Mouse (Mus musculus) neural tube, embryonic 11.5 days (tissue): ENCODE results near the gene Fnbp1l. TPM values are rescaled to one million over a fixed set of nuclear protein-coding genes. Genes with fewer than 3 reads are reported as not detected.

Experiments
- ATAC-seq: fragments of 200-750 bp; cut with Nextera tagmentation; 2 replicates; pipeline ENCODE4 v1.8.0; 2017; ENCODE audit warnings: moderate number of reproducible peaks, mild to moderate bottlenecking, moderate TSS enrichment, moderate library complexity; ENCODE audit not compliant: insufficient read depth, low FRiP score, low TSS enrichment
- DNase-seq: peaks from one replicate; pipeline ENCODE4 v3.0.0-alpha.2; 2015; ENCODE audit warnings: low spot score
- H3K27ac ChIP-seq: fragments of 300-500 bp; sonication (generic); 2 replicates; pipeline ENCODE4 v1.5.1; 2014; ENCODE audit warnings: low read depth, mild to moderate bottlenecking, low read length
- H3K27me3 ChIP-seq: fragments of 300-500 bp; sonication (generic); 2 replicates; pipeline ENCODE4 v1.6.1; 2014; ENCODE audit warnings: mild to moderate bottlenecking, low read length, mixed read lengths; ENCODE audit not compliant: control insufficient read depth, insufficient read depth
- H3K36me3 ChIP-seq: fragments of 300-500 bp; sonication (generic); 2 replicates; pipeline ENCODE4 v1.6.1; 2014; ENCODE audit warnings: mild to moderate bottlenecking, low read length, moderate library complexity, mixed read lengths; ENCODE audit not compliant: control insufficient read depth, insufficient read depth
- H3K4me1 ChIP-seq: fragments of 300-500 bp; sonication (generic); 2 replicates; pipeline ENCODE4 v1.6.1; 2014; ENCODE audit warnings: low read length, mixed read lengths; ENCODE audit not compliant: control insufficient read depth, insufficient read depth
- H3K4me2 ChIP-seq: fragments of 300-500 bp; sonication (generic); 2 replicates; pipeline ENCODE4 v1.6.1; 2014; ENCODE audit warnings: low read depth, mild to moderate bottlenecking, moderate library complexity
- H3K4me3 ChIP-seq: fragments of 300-500 bp; sonication (generic); 2 replicates; pipeline ENCODE4 v1.5.1; 2014; ENCODE audit warnings: low read depth, low read length
- H3K9ac ChIP-seq: fragments of 300-500 bp; sonication (generic); 2 replicates; pipeline ENCODE4 v1.6.1; 2014; ENCODE audit warnings: mild to moderate bottlenecking, low read length
- H3K9me3 ChIP-seq: fragments of 300-500 bp; sonication (generic); 2 replicates; pipeline ENCODE4 v1.6.1; 2016; ENCODE audit warnings: low read length; ENCODE audit not compliant: control insufficient read depth
- WGBS: fragments of 180-500 bp; shearing (Covaris S2); extraction: QIAGEN DNeasy Blood & Tissue Kit; methylation state at CpG from one replicate; pipeline ENCODE4 v1.1.7; 2014; 5-methylcytosine and 5-hydroxymethylcytosine counted together
- polyA plus RNA-seq: library from polyadenylated mRNA; unstranded; fragments of >200 nt; fragmentation: Nextera tagmentation; extraction: Ambion mirVana; gene quantifications from 2 replicates; pipeline ENCODE4 v1.2.1, GENCODE M21; 2014

Fnbp1l gene
- polyA plus RNA-seq, 1 experiment from 2014 or later = 85.2 TPM

DNA sequence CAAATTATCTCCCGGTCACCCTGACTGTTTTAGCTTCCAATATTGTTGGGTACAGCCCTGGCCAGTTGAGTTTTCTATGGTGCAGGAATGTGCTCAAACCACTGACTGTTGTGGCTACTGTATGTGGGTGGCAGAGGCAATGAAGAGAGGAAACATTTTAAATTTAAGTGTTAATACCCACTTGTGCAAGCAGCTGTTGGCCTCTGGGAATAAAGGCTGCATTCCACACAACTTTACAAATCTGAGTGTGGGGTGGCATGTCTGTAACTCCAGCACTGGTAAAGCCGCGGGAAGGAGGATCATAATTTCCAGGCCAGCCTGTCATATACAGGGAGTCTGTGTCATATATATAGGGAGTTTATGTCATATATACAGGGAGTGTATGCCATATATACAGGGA, 99.2 kb downstream of the Fnbp1l start:
- Histone ChIP-seq H3K4me3 (no peak overlapping the region), H3K4me2 (no peak overlapping the region), H3K27me3 (no peaks in the 10 kb centered on the region), H3K4me1 (peaks cover 16% of the 10 kb centered on the region; the same call in 1 of the 2 replicates), H3K36me3 (no peaks in the 10 kb centered on the region), H3K9me3 (no peaks in the 10 kb centered on the region), H3K9ac (no peak overlapping the region), H3K27ac (no peak overlapping the region)
- DNase-seq (no peak), ATAC-seq (no peak)
- WGBS = 74% methylated on average over 3 of the region's 3 CpGs

DNA sequence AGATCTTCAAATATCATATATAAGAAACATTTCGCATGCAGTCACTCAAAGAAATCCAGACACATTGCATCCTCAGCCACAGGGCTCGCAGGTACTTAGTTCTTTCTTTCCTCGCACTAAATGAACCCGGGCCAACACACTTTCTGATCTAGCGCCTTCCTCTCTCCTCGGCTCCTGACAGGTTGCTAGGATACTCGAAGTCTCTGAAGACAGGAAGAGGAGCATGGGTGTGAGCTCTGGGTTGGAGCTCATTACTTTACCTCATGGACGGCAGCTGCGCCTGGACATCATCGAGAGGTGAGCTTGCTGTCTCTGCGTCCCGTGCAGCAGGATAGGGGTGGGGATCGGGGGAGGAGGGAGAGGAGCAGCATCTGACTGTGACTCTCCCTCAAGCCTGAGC, 100.4 kb downstream of the Fnbp1l start:
- no peak overlapping the region for H3K9ac ChIP-seq
- no peak overlapping the region for H3K4me3 ChIP-seq
- no peaks in the 10 kb centered on the region for H3K36me3 ChIP-seq
- H3K4me2 ChIP-seq = no peak overlapping the region
- ATAC-seq (0 out of 2 replicates have a peak, but pooled peaks have one; percentile 11), DNase-seq (peak; percentile 31)
- 34% methylated on average over 13 of the region's 13 CpGs for WGBS
- H3K9me3 ChIP-seq = no peaks in the 10 kb centered on the region
- H3K27ac ChIP-seq = 0 out of 2 replicates have a peak overlapping the region, but pooled peaks have one; percentile 39
- H3K4me1 ChIP-seq = peaks cover 16% of the 10 kb centered on the region; the same call in 1 of the 2 replicates
- no peaks in the 10 kb centered on the region for H3K27me3 ChIP-seq

DNA sequence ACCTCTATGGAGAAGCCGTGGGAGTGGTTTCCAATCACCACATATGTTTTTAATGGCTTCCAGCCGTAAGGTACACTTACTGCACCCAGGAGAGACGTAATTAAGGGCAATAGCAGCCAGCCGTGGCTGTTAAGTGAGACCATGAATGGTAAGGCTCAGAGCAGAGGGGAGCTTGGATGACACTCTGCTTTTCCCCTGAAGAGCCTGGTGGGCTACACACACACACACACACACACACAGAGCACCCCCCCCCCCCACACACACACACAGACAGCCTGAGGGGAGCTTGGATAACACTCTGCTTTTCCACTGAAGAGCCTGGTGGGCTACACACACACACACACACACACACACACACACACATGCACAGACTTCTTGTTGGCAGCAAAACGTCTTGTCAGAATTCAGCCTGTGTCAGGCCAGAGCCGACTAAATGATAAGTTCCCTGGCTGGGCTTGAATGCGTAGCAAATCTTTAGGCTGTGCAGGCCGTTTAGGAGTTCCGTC, 101.2 kb downstream of the Fnbp1l start:
- peak overlapping the region; percentile 7; the same call in 1 of the 2 replicates for H3K4me2 ChIP-seq
- peaks cover 16% of the 10 kb centered on the region; the same call in 1 of the 2 replicates for H3K4me1 ChIP-seq
- 27% methylated on average over 9 of the region's 9 CpGs for WGBS
- no peaks in the 10 kb centered on the region for H3K9me3 ChIP-seq
- H3K27me3 ChIP-seq = no peaks in the 10 kb centered on the region
- H3K9ac ChIP-seq = no peak overlapping the region
- ATAC-seq (peak; percentile 67), DNase-seq (peak; percentile 34)
- H3K4me3 ChIP-seq = no peak overlapping the region
- H3K36me3 ChIP-seq = no peaks in the 10 kb centered on the region
- H3K27ac ChIP-seq = peak overlapping the region; percentile 39; the same call in 1 of the 2 replicates

GRCm38 (mm10) chr3:122517726-122518125, 101.8 kb downstream of the Fnbp1l start:
- H3K4me3 ChIP-seq = no peak overlapping the region
- H3K4me1 ChIP-seq = peaks cover 16% of the 10 kb centered on the region; the same call in 1 of the 2 replicates
- H3K9ac ChIP-seq = no peak overlapping the region
- no peak for ATAC-seq
- H3K27ac ChIP-seq = peak overlapping the region; percentile 76
- 50% methylated on average over 4 of the region's 4 CpGs for WGBS
- no peak overlapping the region for H3K4me2 ChIP-seq
- DNase-seq = no peak
- no peaks in the 10 kb centered on the region for H3K36me3 ChIP-seq
- H3K27me3 ChIP-seq = no peaks in the 10 kb centered on the region
- no peaks in the 10 kb centered on the region for H3K9me3 ChIP-seq

GRCm38 (mm10) chr3:122516327-122516695, 103.2 kb downstream of the Fnbp1l start:
- H3K27me3 ChIP-seq = no peaks in the 10 kb centered on the region
- no peak overlapping the region for H3K4me3 ChIP-seq
- DNase-seq = no peak
- H3K9me3 ChIP-seq = no peaks in the 10 kb centered on the region
- no peak overlapping the region for H3K4me2 ChIP-seq
- no peak overlapping the region for H3K27ac ChIP-seq
- no peak for ATAC-seq
- WGBS = 85% methylated on average over 3 of the region's 3 CpGs
- peaks cover 16% of the 10 kb centered on the region; the same call in 1 of the 2 replicates for H3K4me1 ChIP-seq
- no peak overlapping the region for H3K9ac ChIP-seq
- no peaks in the 10 kb centered on the region for H3K36me3 ChIP-seq

- no peaks in the 10 kb centered on the region for H3K9me3 ChIP-seq
- ATAC-seq (no peak), DNase-seq (no peak)
- no peak overlapping the region for H3K9ac ChIP-seq
- H3K4me2 ChIP-seq = no peak overlapping the region
- H3K27ac ChIP-seq = no peak overlapping the region
- H3K27me3 ChIP-seq = no peaks in the 10 kb centered on the region
- H3K36me3 ChIP-seq = no peaks in the 10 kb centered on the region
- no peak overlapping the region for H3K4me3 ChIP-seq
- 79% methylated on average over 6 of the region's 6 CpGs for WGBS
- peaks cover 16% of the 10 kb centered on the region; the same call in 1 of the 2 replicates for H3K4me1 ChIP-seq
These were observed 103.8 kb downstream of the Fnbp1l start for GRCm38 (mm10) chr3:122515568-122516326.

GRCm38 (mm10) chr3:122512725-122513375, 106.7 kb downstream of the Fnbp1l start:
- H3K27me3 ChIP-seq = no peaks in the 10 kb centered on the region
- no peak overlapping the region for H3K4me3 ChIP-seq
- no peaks in the 10 kb centered on the region for H3K9me3 ChIP-seq
- no peak overlapping the region for H3K4me2 ChIP-seq
- no peak for DNase-seq
- WGBS = 93% methylated on average over 16 of the region's 16 CpGs
- no peak for ATAC-seq
- H3K36me3 ChIP-seq = no peaks in the 10 kb centered on the region
- peaks cover 10% of the 10 kb centered on the region; the same call in 1 of the 2 replicates for H3K4me1 ChIP-seq
- H3K9ac ChIP-seq = no peak overlapping the region
- no peak overlapping the region for H3K27ac ChIP-seq

DNA sequence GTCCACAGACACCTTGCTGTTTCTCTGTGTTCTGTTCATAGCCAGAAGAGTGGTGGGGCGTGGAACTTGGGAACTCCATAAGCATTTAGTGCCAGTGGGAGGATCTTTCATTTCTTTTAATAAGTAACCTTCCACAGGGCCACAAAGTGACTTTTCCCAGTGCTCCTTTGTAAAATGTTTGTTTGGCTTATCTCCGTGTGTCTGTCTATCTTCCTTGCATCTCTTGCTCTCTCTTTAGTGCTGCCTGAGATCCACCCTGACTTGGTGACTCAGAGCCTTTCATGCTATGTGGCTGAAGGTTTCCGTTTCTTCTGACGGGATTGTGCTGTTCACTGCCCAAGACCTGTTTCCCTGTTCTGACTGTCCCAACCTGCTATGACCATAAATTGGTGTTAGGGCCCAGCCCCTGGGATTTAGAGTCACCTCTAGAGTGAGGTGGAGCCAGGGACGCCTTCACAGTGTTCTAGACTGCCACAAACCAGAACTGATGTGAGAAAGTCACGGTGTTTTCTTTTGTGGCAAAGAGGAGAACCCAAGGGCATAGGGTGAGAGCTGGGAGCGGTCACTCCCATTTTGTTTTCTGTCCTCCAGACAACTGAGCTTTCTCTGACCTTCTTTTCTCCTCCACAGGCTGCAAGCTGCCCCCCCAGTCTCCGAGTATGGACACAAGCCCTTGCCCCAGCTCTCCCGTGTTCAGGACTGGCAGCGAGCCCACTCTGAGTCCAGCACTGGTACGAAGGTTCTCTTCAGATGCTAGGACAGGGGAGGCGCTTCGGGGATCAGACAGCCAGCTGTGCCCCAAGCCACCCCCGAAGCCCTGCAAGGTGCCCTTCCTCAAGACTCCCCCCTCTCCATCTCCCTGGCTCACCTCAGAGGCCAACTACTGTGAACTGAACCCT, 107.5 kb downstream of the Fnbp1l start:
- no peak for ATAC-seq
- H3K4me1 ChIP-seq = 0 out of 2 replicates have a peak, but pooled peaks cover under 1% of the 10 kb centered on the region
- 88% methylated on average over 14 of the region's 14 CpGs for WGBS
- no peak for DNase-seq
- H3K36me3 ChIP-seq = no peaks in the 10 kb centered on the region
- H3K4me3 ChIP-seq = no peak overlapping the region
- no peaks in the 10 kb centered on the region for H3K27me3 ChIP-seq
- no peak overlapping the region for H3K9ac ChIP-seq
- H3K9me3 ChIP-seq = no peaks in the 10 kb centered on the region
- H3K4me2 ChIP-seq = no peak overlapping the region
- H3K27ac ChIP-seq = no peak overlapping the region
